Mouse (Mus musculus): Measurements from ENCODE around the gene Npc2.

DNA sequence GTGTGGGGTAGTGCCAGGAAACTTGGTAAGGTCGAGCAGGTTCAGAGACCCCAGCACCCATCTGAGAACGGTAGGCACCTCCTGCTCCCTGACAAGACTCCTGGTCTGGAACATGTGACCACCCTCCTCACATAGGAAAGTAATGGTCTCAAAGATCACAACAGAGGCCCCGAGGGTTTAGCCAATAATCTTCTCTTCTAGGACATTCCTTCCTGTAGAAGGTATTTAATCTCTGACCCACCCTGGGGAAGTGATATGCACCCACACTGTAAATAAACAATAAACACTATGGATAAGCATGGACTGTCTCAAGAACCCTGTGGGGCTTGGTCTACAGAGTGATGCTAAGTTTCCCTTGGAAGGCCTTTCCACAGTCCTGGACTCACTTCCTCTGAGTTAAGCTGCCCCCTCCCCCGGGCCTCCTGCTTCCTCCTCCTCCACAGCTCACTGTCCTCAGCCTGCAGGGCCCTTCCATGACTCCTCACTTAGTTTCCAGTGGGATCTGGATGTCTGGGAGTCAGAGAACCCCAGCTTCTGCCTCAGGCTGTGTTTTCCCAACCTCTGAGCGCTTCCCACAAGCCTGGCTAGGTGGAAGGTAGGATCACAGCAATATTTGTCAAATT, 6.7 kb downstream of the Npc2 start:
- TF ChIP-seq GATA1 (IDR thresholded peaks at IDR 0.05; ENCODE audit: low read length), result no peak
- no peak for TF ChIP-seq TAL1 (IDR thresholded peaks at IDR 0.05; ENCODE audit: low read length)
